Mouse (Mus musculus) erythroid progenitor cell, adult 5-6 weeks (primary cell): ENCODE results near the gene Hmgn1. TPM values are rescaled to one million over a fixed set of nuclear protein-coding genes. Genes with fewer than 3 reads are reported as not detected.
A peak's percentile ranks its signal among the peaks of the same experiment; 100 is the strongest.
"Not testable (repeated sequence)": the region's sequence is repeated elsewhere in the genome, so short reads cannot be mapped to it uniquely, and the experiment has no call there.

Experiments used
- ATAC-seq: replicated peaks from 2 replicates; pipeline ENCODE4 v1.8.0; 2016; ENCODE audit warnings: moderate number of reproducible peaks, mild to moderate bottlenecking, moderate TSS enrichment, inconsistent platforms; ENCODE audit not compliant: poor library complexity, low FRiP score, severe bottlenecking
- total RNA-seq, 2 experiments: library from RNA; stranded (forward) in 1 of 2; stranded (reverse) in 1 of 2; fragments of 150-400 nt in 1 of 2; fragments of 186-747, 209-891 nt in 1 of 2; gene quantifications; 2 replicates each; pipeline versions ENCODE4 v1.2.3 to v1.2.4; 2015 to 2017; ENCODE audit warnings: low replicate concordance in 2 of 2

Gene Hmgn1
- total RNA-seq, 2 experiments from 2014 or later, result 9.1 to 33.5 TPM

- ATAC-seq, result no peak
These were observed 937 bp upstream of the Hmgn1 start for GRCm38 (mm10) chr16:96128466-96128865.

DNA sequence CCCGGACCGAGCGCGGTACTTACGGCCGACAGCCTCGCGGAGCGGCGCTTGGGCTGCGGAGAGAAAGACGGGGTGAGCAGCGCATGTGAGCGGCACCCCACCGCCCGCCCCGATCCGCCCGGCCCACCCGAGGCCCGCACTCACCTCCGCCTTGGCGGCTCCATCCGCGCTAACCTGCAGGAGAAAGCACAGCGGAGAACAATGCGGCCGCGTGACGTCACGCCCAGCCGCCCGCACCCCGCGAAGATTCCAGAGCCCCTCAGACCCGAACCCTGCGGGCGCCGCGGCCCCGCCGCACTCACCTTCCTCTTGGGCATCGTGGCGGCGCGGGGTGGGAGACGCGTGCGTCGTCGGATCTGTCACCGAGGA, 257 bp downstream of the Hmgn1 start:
- no peak for ATAC-seq

DNA sequence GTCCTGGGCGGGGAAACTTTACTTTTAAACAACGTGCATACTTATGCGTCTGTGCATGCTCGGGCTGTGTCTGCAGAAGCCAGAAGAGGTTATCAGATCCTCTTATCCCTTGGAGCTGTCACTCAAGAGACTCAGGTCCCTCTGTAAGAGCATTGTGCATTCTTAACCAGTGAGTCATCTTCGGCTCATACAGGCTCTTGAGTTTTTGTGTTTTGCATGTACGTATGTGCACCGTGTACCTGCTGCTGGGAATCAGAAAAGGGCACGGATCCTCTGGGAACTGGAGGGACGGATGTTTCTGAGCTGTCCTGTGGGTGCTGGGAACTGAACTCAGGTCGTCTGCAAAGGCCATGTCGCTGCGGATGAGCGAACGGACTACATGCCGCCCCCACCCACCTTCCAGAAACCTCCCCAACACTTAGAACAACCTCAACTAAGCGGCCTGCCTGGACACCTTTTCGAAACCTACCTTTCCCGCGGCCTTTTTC, 801 bp downstream of the Hmgn1 start:
- ATAC-seq, result no peak

GRCm38 (mm10) chr16:96120022-96120623, 7.4 kb downstream of the Hmgn1 start:
- no peak for ATAC-seq

DNA sequence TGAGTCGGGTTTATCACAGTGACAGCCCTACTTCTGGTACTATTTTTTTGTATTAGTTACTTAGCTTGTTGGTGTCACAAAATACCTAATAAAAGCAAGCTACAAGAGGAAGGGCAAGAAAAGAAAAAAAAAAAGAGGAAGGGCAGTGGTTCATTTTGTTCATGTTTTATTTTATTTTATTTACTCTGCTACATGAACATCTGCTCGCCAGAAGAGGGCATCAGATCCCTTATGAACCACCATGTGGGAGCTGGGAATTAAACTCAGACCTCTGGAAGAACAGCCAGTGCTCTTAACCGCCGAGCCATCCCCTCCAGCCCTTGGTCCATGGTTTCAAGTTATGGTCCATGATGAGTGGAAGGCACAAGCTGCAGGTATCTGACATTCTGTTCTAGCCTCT, 12.8 kb downstream of the Hmgn1 start:
- no peak for ATAC-seq

- ATAC-seq, result no peak
These were observed 14.8 kb downstream of the Hmgn1 start for GRCm38 (mm10) chr16:96112769-96113168.

GRCm38 (mm10) chr16:96110655-96111345, 16.7 kb downstream of the Hmgn1 start:
- no peak for ATAC-seq

DNA sequence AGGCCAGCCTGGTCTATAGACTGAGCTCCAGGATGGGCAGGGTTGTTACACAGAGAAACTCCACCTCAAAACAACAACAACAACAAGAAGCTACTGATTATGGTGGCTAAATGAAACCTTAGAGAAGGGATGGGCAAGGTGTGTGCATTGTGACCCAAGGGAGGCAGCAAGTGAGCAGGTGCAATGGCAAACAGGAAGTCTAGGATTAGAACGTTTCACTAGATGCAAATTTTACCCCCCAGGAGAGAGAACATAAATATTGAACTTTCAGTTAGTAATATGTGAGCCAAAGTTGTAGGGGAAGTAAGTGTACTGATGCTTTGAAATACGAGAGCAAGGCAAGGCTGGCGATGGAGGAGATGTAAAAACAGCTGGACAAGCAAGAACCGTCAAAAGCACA, 17.9 kb downstream of the Hmgn1 start:
- no peak for ATAC-seq

DNA sequence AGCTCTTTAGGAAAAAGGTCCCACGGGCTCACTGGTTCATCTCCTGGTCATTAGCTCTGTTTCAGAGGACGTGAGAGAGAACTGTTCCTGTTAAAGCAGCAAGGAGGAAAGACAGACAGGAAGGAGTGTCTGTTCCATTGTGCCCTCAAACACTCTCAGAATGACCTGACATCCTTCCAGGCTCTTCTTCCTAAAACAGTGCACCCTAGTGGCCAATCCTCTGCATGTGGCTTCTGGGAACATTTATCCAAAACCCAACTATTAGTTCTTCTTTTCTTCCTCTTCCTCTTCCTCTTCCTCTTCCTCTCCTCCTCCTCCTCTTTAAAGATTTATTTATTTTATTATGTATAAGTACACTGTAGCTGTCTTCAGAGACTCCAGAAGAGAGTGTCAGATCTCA, 24.5 kb downstream of the Hmgn1 start:
- no peak for ATAC-seq

- ATAC-seq, result not testable (repeated sequence)
These were observed 29.7 kb downstream of the Hmgn1 start for GRCm38 (mm10) chr16:96097811-96098210.

GRCm38 (mm10) chr16:96095966-96096365, 31.6 kb downstream of the Hmgn1 start:
- ATAC-seq, result no peak

DNA sequence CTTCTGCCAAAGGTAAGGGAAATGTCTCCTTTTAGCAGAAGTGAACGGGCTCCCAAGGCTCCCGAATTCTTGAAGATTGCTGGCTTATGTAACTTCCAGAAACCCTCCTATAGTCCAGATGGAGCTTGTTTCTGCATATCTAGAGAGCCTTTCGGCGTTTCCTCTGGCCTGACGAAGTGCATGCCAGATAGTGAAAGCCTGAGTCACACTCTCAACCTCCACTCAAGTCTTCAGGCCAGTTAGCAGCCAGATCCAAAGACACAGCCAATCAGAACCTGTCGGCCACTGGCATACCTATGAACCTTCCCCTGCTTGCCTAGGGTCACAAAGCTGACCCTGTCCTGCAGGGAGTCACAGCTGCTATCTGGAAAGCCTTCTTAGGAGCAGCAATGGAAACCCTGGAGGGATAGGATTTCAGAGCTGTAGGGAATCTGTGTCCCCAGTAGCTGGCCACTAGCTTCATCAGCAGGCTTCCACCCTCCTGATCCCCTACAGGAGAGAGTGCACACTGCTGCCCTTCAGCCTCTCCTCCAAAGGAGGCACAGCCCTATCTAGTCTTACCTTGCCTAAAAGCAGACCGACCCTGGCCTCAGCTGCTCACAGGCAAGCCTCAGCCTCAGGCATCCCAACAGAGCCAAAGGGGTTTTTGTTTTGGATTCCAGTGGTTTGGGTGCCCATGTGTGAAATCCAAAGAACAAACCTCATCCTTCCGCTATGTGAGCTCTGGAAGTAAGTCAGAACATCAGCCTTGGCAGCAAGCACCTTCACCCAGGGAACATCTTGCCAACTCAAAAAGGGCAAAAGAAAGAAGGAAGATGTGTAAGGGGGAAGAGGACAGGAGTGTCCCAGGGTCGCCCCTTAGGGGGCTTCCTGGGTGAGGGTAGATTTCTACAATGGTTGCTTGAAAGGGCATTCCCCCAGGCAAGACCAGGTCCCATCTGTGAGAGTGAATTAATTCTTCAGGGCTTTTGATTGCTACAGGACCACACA, 35.7 kb downstream of the Hmgn1 start:
- ATAC-seq, result no peak

DNA sequence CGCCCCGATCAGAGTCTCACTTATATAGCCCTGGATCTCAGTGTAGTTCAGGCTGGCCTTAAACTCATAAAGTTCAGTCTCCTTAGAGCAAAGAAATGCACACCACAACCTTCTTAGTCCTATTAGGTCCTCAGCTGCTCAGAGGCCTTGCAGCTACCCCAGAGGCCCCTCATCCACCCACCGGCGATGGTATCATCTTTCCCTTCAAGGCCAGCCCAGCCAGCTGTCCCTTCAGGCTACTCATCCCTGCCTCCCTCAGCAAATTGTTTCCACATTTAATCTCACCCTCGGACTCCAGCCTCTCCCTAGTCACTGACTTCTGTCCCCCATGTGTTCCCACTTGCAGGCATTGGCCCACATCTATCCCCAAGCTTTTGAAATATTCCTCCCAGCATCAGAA, 39.4 kb downstream of the Hmgn1 start:
- no peak for ATAC-seq

DNA sequence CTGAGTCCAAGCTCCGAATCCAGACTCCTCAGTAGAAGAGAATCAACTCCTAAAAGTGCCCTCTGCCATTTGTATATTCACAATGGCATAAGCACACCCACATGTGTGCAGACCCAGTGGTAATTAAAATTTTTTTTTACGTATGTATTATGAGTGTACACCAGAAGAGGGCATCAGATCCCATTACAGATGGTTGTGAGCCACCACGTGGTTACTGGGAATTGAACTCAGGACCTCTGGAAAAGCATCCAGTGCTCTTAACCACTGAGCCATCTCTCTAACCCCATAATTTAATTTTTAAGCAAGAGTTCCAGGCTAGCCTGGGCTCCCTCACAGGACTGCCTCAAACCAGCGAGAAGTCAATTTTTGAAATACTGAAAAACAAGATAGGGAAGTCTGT, 40.1 kb downstream of the Hmgn1 start:
- ATAC-seq, result no peak

GRCm38 (mm10) chr16:96087001-96087400, 40.5 kb downstream of the Hmgn1 start:
- ATAC-seq, result no peak

GRCm38 (mm10) chr16:96085597-96085996, 41.9 kb downstream of the Hmgn1 start:
- ATAC-seq, result no peak

DNA sequence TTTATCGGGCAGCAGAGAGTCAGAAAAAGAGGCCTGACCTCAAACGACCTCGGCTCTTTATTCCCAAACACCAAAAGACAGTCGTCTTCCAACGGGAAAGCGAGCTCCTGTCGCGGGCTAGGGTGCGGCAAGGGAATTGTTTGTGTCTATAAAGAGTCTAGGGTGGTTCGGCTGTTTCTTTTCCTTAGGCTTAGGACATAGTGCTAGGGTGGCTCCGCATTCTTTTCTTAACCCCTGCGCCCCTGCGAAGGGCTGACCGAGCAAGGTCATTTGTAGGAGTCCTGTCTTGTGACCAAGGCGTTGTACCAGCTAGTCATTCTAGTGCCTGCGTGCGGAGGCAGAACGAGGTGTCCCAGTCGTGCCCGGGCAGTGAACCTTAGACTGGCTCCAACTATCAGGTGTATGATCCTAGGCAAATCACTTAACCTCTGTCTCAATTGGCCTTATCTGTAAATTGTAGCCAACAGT, 44.3 kb downstream of the Hmgn1 start:
- no peak for ATAC-seq

- ATAC-seq, result peak; percentile 42; the same call in 1 of the 2 replicates
These were observed 45.0 kb downstream of the Hmgn1 start, which contains the start of gene Brwd1 for GRCm38 (mm10) chr16:96082301-96083178. Gene Brwd1 (minus strand): TSS chr16:96082526.

DNA sequence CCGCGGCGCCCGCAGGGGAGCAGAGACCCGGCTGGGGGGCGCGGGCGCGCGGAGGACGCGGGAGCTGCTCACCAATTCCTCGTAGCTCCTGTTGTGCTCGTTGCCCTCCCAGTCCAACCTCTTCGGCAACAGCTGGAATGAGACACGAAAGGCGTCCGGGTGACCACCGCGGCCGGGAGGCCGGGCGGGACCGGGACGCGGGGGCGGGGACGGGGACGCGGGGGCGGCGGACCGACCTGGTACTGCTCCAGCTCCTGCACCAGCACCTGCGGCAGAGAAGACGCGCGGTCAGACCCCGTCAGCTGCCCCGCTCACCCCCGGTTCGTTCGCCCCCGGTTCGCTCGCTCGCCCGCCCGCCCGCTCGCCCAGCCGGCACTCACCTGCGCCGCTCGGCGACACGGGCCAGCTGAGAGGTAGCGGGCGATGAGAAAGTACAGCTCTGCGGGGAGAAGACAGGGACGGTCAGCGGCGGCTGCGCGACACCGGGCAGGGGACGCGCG, 45.7 kb downstream of the Hmgn1 start:
- ATAC-seq, result no peak
